Mouse (Mus musculus) 416B (cell line): ENCODE data around the gene Mab21l3.
A peak's percentile ranks its signal among the peaks of the same experiment; 100 is the strongest.

ENCODE experiments used
- DNase-seq: peaks from one replicate; pipeline ENCODE4 v3.0.0; 2011; ENCODE audit warnings: low read depth

Mab21l3 gene

DNA sequence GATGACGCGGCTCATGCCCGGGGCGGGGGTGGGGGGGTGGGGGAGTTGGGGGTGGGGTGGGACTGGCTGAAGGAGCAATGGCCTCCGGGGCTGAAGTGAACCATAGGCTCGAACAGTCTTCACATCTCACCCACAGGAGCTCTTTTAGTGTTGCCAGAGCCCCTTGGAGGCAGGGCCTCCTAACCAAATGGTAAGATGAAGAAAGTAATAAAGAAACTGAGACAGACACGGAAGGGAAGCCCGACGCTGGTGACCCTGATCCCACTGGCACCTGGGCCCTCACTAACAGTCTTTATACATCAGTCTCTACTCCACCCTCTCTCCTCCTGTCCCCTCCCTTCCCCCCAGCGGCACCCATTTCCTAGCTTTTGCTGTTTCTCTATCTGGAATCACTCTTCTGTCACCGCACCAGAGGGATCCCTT is 48.2 kb downstream of the Mab21l3 start:
- no peak for DNase-seq

DNA sequence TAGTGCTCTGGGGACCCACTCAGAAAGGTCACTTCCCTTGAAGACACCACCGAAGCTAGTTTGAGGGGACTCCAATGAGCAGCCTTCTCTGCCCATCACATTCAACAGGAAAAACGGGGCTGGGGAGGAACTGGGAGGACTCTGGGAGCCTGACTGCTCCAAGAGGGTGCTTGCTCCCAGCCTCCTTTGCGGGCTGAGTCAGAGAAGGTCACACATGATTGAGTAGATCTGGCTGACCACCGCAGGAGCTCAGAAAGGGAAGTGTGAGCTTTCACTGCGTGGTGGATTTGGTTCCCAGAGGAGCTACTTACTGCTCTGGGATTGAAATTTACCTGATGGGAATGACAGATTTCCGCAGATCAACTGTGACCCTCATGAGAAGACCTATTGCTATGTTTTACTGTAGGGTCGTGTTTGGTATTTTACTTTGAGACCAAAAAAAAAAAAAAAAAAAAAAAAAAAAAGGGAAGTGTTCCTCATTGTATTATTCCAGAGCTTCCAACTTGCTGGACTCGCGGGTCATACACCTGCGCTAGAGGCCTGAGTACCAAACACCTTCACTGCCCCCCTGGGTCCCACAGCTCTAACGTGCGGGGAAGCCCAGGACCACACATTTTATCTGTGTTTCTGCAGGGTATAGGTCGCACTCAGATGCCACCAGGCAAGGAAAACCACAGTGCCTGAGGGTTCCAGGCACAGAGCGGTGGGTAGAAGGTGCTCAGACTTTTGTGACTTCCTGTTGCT is 48.7 kb downstream of the Mab21l3 start:
- DNase-seq, result peak; percentile 89

DNA sequence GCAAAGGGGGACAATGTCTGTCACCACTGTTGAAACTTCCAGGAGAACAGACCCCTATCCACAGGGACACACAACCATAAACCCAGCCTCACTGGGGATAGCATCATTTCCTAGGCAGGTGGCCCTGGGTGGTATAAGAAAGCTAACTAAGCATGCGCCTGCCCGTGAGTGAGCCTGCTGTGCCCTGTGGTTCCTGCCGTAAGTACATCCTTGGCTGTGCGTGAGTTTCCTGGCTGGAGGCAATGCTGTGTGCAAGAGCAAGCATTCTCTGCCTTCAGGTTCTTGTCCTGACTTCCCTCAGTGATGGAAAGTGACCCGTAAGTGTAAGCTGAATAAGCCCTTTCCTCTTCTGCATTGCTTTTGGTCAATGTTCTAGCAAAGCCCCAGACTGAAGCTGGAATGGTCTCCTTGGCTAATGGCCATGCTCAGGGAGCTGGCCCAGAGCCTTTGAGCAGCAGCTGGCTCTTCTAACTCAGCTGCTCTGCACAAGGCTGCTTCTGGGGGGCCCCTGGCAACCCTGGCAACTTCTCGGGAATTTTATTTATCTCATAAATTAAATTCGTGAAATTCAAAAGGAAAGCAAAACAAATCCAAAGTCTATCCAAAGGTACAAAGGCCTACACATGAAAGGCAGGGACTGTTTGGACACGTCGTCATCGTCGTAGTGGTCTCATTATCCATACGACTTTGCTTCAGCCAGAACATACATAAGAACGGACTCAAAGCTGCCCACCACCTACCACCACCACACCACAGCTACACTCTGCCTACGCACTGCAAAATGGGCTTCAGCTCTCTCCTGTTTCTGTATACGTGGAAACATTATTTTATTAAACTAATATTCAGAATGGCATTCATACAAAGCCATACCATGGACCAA is 50.7 kb downstream of the Mab21l3 start:
- DNase-seq, result no peak

DNA sequence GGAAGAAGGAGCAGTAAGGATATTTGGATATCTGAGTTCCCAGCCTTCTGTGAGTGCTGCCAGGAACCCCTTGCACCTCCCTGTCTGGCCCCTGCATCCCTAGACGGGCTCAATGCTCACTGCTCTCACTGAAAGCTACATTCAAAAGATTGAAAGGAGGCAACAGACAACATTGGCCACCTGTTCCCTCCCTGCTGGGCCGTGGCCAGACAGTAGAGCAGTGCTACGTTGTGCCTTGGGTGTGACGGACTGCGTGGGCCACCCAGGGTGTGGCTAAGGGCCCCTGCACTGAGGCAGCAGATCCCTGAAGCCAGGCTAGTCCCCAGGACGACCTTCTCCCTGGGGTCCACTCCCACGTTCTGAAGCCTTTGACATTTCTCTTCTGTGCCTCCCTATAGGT is 52.5 kb downstream of the Mab21l3 start:
- no peak for DNase-seq

DNA sequence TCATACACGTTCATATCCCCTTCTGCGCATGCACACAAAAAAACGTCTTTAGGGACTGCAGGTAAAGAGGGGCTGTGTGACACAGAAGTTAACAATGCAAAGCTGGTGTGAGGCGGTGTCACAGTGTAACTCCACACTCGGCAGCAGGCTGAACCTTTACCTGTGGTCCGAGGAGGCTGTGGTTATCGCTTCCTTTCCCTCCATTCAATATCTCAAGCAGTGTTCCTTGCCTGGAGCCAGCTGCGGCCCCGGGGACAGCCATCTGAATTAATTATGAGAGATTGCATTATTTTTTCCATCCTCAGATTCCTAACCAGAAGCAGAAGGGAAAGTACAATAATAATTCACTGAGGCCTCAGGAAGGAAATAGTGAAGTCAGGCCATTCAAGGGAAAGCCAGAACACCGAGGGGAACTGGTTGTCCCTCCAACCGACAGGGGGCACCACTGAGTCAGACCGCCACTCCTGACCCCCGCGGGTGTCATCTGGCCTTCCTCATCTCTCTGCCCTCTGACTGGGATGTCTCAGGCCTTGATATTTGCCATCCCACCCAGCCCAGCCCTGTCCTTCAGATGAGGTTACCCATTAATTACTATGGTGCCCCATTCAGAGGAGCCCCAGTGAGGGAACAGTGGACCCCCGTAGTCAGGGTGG is 53.2 kb downstream of the Mab21l3 start:
- DNase-seq, result peak; percentile 9

DNA sequence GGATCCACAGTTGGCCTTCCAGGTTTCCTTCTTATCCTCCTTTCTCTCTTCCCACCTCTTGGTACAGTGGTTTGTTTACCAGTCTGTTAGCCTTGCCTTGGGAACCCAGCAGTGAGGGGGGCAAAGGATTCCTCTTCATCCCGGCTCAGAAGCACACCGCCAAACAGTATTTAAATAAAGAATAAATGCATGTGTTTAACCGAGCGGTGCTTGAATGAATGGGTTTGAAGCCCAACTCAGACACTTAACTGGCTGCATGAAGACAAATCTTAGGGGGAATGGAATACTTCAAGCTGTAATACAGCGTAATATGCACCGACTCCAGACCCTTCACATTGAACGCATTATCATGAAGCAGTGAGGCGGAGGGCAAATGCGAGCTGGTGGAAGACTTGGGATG is 54.1 kb downstream of the Mab21l3 start:
- no peak for DNase-seq

DNA sequence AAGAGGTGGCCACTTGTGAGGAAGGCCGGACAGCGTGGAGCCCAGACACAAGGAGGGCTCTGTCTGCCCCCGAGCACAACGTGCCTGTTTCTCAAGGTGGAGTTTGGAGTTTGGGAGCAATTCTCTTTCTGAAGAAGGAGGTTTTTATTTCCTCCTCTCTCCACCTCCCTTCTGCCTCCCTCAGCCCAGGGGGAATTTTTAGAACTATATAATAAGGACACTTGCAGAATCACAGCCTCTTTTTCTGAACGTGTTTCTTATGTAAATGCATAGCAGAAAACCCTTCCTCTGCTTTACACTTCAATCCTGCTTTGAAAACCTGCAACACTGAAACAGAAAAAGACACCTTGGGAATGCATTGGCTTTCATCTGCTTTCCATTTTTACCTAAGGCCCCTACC is 54.7 kb downstream of the Mab21l3 start:
- DNase-seq, result no peak

DNA sequence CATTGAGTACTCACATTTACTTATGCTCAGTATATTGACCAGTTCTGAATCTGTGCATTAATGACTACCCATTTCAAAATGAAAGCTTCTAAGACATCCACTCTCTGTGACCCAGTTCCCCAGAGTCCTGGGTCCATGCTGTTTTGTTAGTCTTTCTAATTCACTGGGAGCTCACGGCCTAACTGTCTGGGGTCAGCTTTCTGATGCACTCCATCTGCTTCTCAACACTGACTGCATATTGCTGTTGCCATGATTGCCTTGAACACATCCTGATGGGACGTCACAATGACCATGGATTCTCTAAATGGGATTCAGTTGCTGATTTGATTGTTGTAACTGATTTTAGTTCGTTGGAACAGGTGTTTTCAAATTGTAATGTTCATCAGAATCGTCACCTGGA is 56.6 kb downstream of the Mab21l3 start:
- no peak for DNase-seq

DNA sequence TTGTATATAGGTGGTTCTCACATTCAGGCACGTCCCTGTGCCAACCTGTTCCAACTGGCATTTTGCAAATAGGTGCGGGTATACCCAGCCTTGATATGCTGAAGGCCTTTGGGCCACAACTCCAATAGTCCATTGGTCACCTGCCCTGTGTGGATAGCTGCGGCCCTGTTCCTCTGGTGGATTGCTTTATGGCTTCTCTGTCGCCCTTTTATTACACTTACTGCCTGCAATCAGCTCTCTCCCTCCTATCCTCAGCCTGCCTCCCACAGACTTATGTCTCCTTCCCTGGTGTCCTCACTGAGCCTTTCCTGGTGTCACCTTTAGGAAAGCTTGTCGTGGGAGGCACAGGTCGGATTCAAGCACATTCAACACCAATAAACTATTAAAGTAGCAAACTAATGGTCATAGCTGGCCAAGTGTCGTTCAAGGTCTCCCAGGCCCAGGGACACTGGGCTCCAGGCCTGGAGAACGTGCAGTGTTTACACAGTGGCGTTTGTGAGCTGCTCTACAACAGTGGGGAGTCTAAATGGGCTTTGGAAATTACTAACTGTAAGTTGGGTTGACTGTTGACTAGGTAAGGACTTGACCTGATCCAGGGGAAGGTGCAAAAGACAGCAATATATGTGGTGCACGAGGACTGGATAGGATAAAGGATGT is 63.9 kb downstream of the Mab21l3 start:
- DNase-seq, result no peak

DNA sequence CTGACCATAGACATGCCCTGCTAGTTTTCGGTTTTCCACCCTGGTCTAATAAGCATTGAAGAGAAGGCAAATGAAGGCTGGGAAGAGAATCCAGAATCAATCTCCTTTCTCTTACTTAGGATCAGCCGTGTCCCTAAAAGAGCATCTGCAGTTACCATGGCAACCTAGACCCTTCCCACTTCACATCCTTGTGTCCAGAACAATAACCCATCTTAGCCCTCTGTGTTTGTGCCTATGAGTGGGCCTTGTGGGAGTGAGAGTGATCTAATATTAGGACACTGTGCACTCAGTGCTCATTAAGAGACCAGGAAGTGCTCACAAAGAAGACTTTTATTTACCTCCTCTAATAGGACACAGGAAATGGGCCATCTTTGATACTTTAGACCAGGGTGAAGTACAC is 65.0 kb downstream of the Mab21l3 start:
- no peak for DNase-seq

DNA sequence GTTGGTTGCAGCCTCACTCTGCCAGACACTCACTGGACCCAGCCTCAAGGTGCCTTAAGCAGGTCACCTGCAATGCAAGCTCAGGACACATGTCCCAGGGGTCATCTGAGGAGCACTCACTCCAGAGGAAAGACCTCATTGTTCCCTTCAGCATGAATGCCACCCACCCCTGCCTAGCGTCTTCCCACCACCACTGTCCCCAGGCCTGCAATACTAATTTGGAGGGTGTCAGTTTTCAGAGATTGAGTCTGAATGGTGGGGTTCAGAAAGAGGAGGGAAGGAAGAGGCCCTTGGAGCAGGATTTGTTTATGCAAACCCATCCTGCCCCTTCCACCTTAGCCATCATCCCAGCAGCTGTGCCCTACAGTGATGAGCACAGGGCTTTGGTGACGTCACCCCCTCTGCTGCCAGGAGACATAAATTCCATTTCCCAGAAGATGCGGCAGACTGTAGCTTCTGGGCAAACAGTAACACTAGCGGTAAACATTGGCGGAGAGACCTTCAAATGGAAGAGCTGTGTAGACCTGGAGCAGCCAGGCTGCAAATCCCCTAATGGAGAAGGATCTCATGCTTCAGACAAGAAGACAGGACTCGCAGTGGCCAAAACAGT is 67.8 kb downstream of the Mab21l3 start:
- DNase-seq, result no peak

DNA sequence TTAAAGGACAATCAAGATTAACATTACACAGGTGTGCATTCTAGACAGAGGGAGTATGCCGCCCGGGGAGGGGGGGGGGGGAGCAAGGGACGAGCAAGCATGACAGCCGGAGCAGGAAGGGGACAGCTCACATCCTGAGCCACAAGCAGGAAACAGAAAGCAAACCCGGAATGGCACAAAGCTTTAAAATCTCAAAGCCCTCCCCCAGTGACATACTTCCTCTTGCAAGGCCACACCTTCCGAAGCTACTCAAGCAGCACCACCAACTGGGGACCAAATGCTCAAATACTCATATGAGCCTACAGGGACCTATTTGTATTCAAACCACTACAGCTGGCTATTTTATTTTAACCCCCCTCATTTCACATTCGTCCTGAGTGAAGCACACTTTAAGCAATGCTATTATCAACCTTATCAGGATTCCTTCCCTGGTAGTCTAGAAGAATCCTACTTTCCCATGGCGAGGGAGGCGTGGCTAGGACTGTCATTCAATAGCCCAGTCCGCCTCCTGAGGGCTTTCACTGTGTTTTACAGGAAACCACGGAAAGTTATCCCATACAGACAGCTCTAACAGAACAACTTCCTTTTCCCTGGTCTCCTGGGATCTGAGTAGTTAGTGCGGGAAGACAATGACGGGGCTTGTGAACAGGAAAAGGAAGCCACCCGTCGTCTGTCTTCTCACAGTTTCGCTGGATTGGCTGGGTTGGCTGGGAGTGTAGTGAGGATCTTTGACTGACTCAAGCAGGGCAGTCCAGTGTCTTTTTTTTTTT is 69.7 kb downstream of the Mab21l3 start:
- peak; percentile 91 for DNase-seq

DNA sequence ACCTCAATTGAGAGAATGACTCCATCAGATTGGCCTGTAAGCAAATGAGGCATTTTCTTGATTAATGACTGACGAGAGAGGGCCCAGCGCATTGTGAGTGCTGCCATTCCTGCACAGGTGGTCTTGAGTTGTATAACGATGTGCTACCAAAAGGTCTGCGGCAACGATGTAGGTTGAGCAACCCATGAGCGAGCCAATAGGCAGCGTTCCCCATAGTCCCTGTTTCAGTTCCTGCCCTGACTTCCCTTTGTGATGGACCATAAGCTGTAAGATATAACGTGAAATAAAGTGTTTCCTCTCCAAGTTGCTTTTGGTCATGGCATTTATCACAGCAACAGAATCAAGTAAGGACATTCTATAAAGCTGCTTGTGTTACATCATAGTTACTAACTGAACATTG is 73.0 kb downstream of the Mab21l3 start:
- DNase-seq, result no peak

DNA sequence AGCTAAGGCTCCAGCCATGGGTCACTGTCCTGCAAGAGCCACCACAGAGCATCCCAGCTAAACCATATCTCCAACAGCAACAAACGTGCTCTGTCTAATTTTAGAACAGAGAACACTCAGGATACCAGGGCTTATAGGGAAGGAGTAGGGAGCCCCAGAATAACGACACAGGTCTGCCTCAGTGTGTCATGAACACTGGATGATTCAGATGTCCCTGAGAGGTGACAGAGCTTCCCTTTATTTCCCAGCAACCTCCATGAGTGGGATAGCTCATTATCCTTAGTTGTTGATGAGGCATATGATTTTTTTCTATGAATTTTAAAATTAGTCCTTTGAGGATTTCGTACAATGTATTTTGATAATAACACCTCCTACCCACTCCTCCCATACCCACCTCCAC is 78.2 kb downstream of the Mab21l3 start:
- no peak for DNase-seq

DNA sequence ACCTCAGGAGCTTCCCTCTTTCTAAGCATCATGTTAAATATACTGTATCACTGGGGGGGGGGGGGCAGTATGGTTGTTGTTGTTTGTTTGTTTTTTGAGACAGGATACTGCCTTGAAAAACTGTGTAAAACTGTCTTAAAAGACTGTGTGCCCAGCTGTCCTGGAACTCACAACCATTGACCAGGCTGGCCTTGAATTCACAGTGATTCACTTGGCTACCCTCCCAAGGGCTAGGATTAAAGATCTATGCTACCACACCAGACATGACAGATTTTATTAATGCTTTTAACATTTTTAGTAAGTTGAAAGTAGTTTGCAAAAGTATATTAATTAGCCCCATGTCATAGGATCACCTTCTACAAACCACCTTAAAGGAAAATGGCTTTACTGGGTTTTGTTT is 85.2 kb downstream of the Mab21l3 start:
- no peak for DNase-seq
